Mouse (Mus musculus): Measurements from ENCODE around the gene Ppp1r21.

Ppp1r21 gene

GRCm38 (mm10) chr17:88574811-88575210, 44.9 kb downstream of the Ppp1r21 start:
- DNase-seq (ENCODE audit: low read depth), result no peak

- no peak for DNase-seq (ENCODE audit: low read depth)
Measured at GRCm38 (mm10) chr17:88578522-88579242, 48.8 kb downstream of the Ppp1r21 start.

- no peak for DNase-seq (ENCODE audit: low read depth)
Measured at GRCm38 (mm10) chr17:88580556-88580955, 50.6 kb downstream of the Ppp1r21 start.

GRCm38 (mm10) chr17:88581511-88582021, 51.6 kb downstream of the Ppp1r21 start:
- no peak for DNase-seq (ENCODE audit: low read depth)

DNA sequence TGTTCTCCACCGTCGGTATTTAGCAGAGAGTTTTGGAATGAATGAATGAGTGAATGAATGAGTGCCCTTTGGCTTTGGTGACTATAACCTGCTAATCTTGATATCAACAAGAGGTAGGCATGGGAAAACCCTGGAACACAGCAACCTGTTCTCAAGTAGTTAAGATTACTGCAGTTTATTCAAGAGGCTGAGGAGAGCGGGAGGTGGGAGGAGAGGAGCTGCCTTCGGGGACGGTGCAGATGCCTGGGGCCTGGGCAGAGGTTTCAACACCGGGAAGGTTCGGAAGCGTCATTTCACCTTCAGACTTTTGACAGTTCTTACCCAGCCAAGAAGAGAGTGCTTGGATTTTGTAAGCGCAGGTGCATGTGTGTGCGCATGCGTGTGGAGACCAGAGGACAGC, 53.1 kb downstream of the Ppp1r21 start:
- DNase-seq (ENCODE audit: low read depth), result no peak

DNA sequence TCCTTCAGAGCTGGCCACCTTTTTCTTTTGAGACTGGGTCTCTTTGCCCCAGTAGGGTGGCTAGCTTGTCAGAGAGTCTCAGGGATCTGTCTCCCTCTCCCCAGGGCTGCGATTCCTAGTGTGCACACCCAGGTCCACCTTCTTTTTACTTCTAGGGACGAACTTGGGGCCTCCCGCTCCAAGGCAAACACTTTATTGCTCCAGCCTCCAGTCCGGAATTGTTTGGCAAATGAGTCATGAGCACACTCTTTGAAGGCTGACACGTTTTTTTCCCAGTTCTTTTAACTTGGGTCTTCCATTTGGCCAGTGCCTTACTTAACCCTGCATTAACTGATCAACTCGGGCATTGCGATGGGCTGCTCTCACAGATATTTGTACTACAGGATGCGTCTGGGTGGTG, 53.5 kb downstream of the Ppp1r21 start:
- DNase-seq (ENCODE audit: low read depth), result no peak

GRCm38 (mm10) chr17:88587371-88587770, 57.5 kb downstream of the Ppp1r21 start:
- DNase-seq (ENCODE audit: low read depth), result no peak

DNA sequence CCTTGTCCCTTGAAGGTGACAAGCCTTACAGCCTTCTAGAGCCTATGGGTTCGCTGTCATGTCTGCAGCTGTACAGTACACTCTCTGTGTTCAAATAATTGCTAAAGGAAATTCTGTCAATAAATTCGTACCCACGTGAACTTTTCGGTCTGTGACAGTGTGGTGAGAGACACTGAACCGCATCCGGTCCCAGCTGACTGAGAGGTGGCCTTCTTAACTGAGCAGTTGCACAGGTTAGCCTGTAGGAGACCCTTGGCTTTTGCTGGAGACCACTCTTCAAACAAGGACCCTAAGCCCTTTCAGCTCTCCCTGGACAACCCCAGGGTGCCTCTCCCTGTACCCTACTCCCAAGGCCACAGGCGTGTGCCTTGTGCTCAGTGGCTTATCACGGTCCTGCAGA, 58.3 kb downstream of the Ppp1r21 start:
- no peak for DNase-seq (ENCODE audit: low read depth)

DNA sequence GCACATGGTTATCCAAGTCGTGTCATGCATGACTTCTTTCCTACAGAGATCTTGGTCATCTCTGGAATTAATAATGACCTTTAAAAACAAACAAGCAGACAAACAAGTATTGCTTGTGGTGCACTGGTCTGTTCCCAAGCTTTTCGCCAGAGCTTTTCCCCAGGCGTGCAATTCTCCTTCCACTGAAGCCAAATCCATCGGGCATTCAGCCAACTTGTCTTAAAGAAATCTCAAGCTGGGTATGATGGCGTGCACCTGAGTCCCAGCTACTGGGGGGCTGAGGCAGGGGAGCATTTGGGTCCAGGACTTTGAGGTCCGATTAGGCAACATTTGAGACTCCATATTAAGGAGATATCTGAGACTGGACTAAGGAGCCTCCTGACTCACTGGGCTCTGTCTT, 60.3 kb downstream of the Ppp1r21 start:
- no peak for DNase-seq (ENCODE audit: low read depth)

DNA sequence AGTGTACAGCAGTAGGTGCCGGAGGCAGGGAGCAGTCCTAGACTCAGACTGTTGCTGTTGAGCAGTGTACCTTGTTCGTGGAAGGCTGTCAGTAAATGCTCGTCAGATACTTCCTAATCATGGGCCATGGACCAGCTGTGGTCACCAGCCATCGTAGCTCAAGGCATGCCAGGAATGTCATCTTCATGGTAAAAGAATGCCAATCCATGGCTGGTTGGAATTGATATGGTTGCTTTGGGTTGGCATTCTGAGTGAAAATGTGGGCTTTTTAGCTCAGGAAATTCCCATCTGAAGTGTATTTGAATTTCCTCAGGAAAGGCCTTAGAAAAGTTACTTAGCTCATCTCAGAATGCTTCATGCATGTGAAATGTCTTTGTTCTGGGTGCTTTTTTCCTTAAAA, 65.2 kb downstream of the Ppp1r21 start:
- no peak for DNase-seq (ENCODE audit: low read depth)

DNA sequence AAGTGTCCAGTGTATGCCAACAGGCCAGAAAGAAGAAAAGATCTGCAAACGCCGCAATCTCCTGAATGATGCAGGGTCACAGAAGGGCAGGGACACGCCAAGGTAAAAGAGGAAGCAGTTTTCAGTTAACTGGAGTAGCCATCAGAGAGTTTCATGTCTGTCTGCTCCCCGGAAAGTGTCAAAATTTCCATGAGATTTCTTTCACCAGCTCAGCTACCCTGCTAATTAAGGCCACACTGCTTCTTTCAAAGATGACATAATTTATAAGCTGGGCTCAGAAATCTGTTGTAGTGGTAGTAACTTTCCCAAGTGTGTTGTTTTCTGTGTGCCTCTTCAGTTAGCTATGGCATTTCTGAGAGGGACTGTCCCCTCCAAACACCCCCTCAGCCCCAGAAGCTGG, 66.2 kb downstream of the Ppp1r21 start:
- no peak for DNase-seq (ENCODE audit: low read depth)

- DNase-seq (ENCODE audit: low read depth), result no peak
Measured at GRCm38 (mm10) chr17:88596544-88597221, 66.8 kb downstream of the Ppp1r21 start.

DNA sequence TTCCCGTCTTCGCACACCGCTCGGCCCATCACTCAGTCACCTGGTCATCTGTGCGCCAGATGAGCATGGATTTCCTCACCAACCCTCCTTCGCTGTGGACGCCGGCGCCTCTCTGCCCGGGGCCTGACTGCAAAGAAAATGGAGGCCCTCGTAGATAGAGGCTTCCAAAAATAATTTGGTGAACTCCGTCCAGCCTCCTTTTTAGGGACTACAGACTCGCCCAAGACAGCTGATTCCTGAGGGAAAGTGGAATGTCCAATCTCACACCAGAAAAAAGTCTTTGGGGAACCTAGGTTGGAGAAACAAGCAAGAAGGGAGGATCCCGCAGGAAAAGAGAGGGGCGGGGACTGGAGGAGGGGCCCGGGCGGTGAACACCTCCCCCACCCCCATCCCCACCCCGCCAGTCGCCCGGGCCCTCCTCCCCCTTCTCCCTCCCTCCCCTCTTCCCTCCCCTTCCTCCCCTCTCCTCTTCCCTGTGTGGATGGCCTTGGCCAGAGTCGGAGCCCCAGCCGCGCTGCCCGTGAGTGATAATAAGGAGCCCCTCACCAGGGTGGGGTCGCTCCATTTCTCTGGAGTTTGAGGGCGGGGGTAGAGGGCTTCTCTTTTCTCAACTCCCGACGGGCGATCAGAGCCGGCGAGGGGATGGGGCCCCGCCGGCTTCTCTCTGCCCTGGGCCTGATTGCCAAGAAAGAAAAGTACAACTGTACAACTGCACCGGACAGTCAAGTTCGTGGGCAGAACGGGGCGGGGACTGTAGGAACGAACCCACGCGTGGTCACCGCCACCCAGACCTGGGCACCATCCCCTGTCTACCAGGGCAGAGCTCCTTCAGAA, 67.5 kb downstream of the Ppp1r21 start, which contains the start of gene Ston1:
Ston1 (plus strand) TSS at position 463 of the 834 bp plus-strand sequence.
- DNase-seq (ENCODE audit: low read depth), result peak; percentile 93

- no peak for DNase-seq (ENCODE audit: low read depth)
Measured at GRCm38 (mm10) chr17:88598056-88598420, 68.1 kb downstream of the Ppp1r21 start.

DNA sequence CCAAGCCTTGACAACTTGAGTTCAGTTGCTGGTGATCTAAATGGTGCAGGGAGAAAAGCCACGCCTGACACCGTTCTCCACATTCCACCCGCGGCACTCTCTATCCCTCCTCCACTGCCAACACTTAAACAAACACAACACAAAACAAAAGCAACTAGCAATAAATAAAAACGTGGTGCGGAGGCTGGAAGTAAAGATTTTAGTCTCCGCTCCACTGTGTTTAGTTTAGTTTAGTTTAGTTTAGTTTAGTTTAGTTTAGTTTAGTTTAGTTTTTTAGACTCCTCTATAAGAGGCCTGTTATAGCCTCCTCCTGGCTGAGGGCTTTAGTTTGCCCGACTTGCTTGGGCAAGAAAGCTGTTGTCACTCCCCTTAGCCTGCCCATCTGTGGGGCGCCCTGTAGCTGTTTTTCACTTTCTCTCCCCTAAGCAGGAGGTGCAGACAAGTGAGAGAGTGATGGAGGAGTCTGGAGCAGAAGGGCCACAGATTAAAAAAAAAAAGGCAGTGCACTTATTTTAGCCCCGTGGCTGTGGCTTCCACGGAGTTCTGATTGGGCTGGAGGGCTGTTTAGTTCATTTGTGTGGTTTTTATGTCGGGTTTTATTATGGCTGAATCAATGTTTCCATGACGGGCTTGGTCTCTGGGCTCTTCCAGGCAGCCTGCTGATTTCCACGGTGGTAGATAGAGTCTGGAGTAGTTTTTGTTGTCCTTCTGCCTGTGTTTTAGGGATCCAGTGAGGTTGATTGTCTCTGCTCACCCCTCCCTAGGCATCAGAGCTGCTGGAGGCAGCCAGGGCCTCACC, 68.9 kb downstream of the Ppp1r21 start:
- peak; percentile 87 for DNase-seq (ENCODE audit: low read depth)

DNA sequence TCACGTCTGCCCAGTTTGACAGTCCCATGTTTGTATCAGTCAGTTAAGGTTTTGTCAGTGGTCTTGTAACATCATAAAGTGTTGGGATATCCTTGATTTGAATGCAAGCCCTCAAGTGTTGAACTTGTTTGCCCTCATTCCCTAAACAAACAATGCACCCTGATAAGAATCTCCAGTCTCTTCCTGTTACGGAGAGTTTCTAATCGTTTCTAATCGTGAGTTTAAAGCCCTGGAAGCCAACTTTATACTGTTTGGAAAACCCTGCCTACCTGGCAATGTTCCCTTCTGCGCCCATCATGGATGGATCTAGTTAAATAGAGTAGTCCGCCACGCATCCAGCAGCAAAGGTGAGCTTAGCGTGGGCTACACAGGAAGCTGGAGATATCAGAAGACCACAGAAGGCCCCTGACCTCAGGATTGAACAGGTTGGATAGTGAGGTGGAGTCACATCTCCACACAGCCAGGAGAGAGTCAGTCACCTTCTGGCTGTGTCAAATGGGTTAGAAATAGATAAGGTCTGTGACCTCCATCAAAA, 70.6 kb downstream of the Ppp1r21 start:
- no peak for DNase-seq (ENCODE audit: low read depth)

- no peak for DNase-seq (ENCODE audit: low read depth)
Measured at GRCm38 (mm10) chr17:88603943-88604342, 74.0 kb downstream of the Ppp1r21 start.

GRCm38 (mm10) chr17:88606056-88606455, 76.1 kb downstream of the Ppp1r21 start:
- DNase-seq (ENCODE audit: low read depth), result no peak

DNA sequence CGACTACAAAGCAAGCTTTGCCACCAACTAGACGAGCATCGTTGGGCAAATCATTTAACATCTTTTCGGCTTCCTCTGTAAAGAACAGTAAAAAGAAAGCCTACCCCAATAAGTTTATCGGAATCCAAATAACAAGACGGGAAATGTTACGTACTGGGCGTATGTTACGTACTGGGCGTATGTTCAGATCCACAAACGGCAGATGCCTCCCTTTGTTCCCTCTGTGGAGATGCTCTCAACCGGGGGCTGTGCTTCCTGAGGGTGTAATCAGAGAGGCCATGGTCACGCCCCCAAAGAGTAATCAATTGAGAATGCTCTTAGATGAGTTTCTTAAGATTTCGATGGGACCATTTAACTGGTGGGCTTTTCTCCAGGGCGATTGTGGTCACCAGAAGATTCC, 79.4 kb downstream of the Ppp1r21 start:
- DNase-seq (ENCODE audit: low read depth), result no peak

DNA sequence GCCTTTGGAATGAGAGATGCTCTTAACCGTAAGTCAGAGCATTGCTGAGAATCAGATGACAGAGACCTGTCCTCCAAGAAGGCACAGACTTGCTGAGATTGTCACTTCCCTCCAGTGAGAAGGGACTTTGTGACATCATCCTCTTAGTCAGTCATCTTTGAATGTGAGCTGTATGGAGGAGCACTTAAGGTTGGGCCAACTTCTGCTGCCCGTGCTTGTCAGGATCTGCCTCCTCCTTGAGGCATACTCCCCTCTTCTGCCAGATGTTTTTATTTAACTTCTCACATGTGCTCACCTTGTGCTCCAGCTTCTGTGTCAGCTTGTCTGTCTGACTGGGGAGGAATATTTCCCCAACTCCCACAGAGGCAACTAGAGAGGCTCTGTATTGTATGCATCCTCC, 81.1 kb downstream of the Ppp1r21 start:
- DNase-seq (ENCODE audit: low read depth), result no peak

GRCm38 (mm10) chr17:88613172-88613571, 83.3 kb downstream of the Ppp1r21 start:
- no peak for DNase-seq (ENCODE audit: low read depth)

DNA sequence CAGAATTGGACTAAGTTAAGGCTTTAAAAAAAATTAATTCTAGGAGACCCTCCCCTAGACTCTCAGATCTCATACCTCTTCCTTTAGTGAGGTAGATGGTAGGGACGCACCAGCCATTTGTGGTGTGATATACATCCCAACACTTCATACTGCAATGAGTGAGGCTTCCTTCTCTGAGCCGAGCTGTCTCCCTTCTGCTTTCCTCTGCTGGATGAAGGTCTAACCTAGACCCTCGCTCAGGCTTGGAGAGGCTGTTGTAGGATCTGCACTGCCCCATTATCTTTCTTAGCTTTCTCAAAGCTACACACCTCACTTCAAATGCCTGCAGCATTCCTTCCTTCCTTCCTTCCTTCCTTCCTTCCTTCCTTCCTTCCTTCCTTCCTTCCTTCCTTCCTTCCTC, 83.8 kb downstream of the Ppp1r21 start:
- DNase-seq (ENCODE audit: low read depth), result no peak
